Mouse (Mus musculus) gastrocnemius, postnatal 10 days (tissue): ENCODE results near the gene Ncapd2. TPM values are rescaled to one million over a fixed set of nuclear protein-coding genes. Genes with fewer than 3 reads are reported as not detected.

ENCODE experiments used
- DNase-seq: peaks from one replicate; pipeline ENCODE4 v3.0.0; 2021; ENCODE audit warnings: mixed read lengths
- microRNA-seq, 2 experiments: library from miRNA; unstranded; fragments of <30 nt; microRNA quantifications; one replicate each; pipeline ENCODE4 v1.2.0; 2021
- total RNA-seq, 2 experiments: library from RNA; stranded (reverse); gene quantifications; 2 replicates each; pipeline ENCODE4 v1.2.3; 2021

Gene Ncapd2
- total RNA-seq, 2 experiments from 2014 or later, result 28.3 to 41.5 TPM

- peak; percentile 60 for DNase-seq
Observed at GRCm38 (mm10) chr6:125148251-125148925, 43.1 kb downstream of the Ncapd2 start.

- peak; percentile 41 for DNase-seq
Observed at GRCm38 (mm10) chr6:125147329-125147728, 44.2 kb downstream of the Ncapd2 start.

GRCm38 (mm10) chr6:125146797-125147196 is 44.7 kb downstream of the Ncapd2 start:
- DNase-seq, result peak; percentile 50

GRCm38 (mm10) chr6:125146148-125146547 is 45.4 kb downstream of the Ncapd2 start:
- DNase-seq, result no peak

GRCm38 (mm10) chr6:125145479-125145951 is 46.0 kb downstream of the Ncapd2 start:
- DNase-seq, result no peak

GRCm38 (mm10) chr6:125145001-125145400 is 46.5 kb downstream of the Ncapd2 start, which contains the start of gene Iffo1:
Iffo1 (plus strand) TSS chr6:125145241.
- peak; percentile 77 for DNase-seq

- no peak for DNase-seq
Observed at GRCm38 (mm10) chr6:125143904-125144303, 47.6 kb downstream of the Ncapd2 start.

- DNase-seq, result no peak
Observed at GRCm38 (mm10) chr6:125143128-125143527, 48.4 kb downstream of the Ncapd2 start.

GRCm38 (mm10) chr6:125142436-125142835 is 49.1 kb downstream of the Ncapd2 start:
- DNase-seq, result no peak

- DNase-seq, result no peak
Observed at GRCm38 (mm10) chr6:125139747-125140146, 51.8 kb downstream of the Ncapd2 start.

GRCm38 (mm10) chr6:125137002-125137671 is 54.4 kb downstream of the Ncapd2 start:
- DNase-seq, result no peak

GRCm38 (mm10) chr6:125132470-125132869 is 59.0 kb downstream of the Ncapd2 start:
- no peak for DNase-seq

GRCm38 (mm10) chr6:125131302-125132156 is 60.0 kb downstream of the Ncapd2 start, which contains the start of gene Nop2:
Nop2 (plus strand) TSS chr6:125131909.
- DNase-seq, result peak; percentile 89

GRCm38 (mm10) chr6:125129710-125130402 is 61.6 kb downstream of the Ncapd2 start:
- no peak for DNase-seq

GRCm38 (mm10) chr6:125128724-125129123 is 62.8 kb downstream of the Ncapd2 start:
- no peak for DNase-seq

- no peak for DNase-seq
Observed at GRCm38 (mm10) chr6:125119387-125119786, 72.1 kb downstream of the Ncapd2 start.

Small RNA genes lying within 50 kb of the gene (microRNA-seq; reads per million reads assigned to microRNA genes)
- gene Mir3098, result 0 reads per million in 2 experiments
- gene Mir8113, result 0 reads per million in 2 experiments

Other genes starting within 250 kb of the Ncapd2 start
- gene Cops7a, start 226.2 kb downstream of the Ncapd2 start, total RNA-seq, result 100 to 1,000 TPM in 1 of 2 experiments, 10 to 100 TPM in 1; 99.9 to 105 TPM
- under 1 TPM; 0.61 TPM for gene Pianp, start 195.0 kb downstream of the Ncapd2 start, total RNA-seq
- gene Zfp384, start 182.6 kb downstream of the Ncapd2 start, total RNA-seq, result 10 to 100 TPM; 21.9 to 27.4 TPM
- gene Ing4, start 151.9 kb downstream of the Ncapd2 start, total RNA-seq, result 10 to 100 TPM; 33.4 to 42.7 TPM
- gene Acrbp, start 142.0 kb downstream of the Ncapd2 start, total RNA-seq, result 1 to 10 TPM; 2.7 to 4.7 TPM
- under 1 TPM; 0.16 to 0.41 TPM for gene Lpar5, start 123.8 kb downstream of the Ncapd2 start, total RNA-seq
- 100 to 1,000 TPM; 108 to 125 TPM for gene Chd4, start 95.7 kb downstream of the Ncapd2 start, total RNA-seq
- 10 to 100 TPM; 16.0 to 21.1 TPM for gene Nop2, start 59.8 kb downstream of the Ncapd2 start, total RNA-seq
- gene Iffo1, start 46.5 kb downstream of the Ncapd2 start, total RNA-seq, result 10 to 100 TPM; 50.8 to 60.1 TPM
- gene Gapdh, start 25.2 kb downstream of the Ncapd2 start, total RNA-seq, result 1,000 to 10,000 TPM; 7,536 to 8,309 TPM
- 100 to 1,000 TPM; 212 to 236 TPM for gene Mrpl51, start 100 bp upstream of the Ncapd2 start, total RNA-seq
- 1 to 10 TPM; 8.4 to 9.1 TPM for gene Vamp1, start 23.9 kb upstream of the Ncapd2 start, total RNA-seq
- 1 to 10 TPM; 2.7 to 3.1 TPM for gene Tapbpl, start 40.2 kb upstream of the Ncapd2 start, total RNA-seq
- gene Cd27, start 45.3 kb upstream of the Ncapd2 start, total RNA-seq, result under 1 TPM in 1 of 2 experiments, not detected in 1; 0.14 TPM
- not detected for gene Tuba3a, start 94.3 kb upstream of the Ncapd2 start, total RNA-seq
- gene Ltbr, start 122.2 kb upstream of the Ncapd2 start, total RNA-seq, result 10 to 100 TPM; 34.0 to 36.1 TPM
- under 1 TPM; 0.31 to 0.43 TPM for gene Scnn1a, start 129.0 kb upstream of the Ncapd2 start, total RNA-seq
- gene Tnfrsf1a, start 157.7 kb upstream of the Ncapd2 start, total RNA-seq, result 10 to 100 TPM; 43.8 to 58.8 TPM
- gene Plekhg6, start 189.1 kb upstream of the Ncapd2 start, total RNA-seq, result under 1 TPM in 1 of 2 experiments, not detected in 1; 0.07 TPM